Mouse (Mus musculus): ENCODE data around the gene Bloc1s1. TPM values are rescaled to one million over a fixed set of nuclear protein-coding genes. Genes with fewer than 3 reads are reported as not detected.
A peak's percentile ranks its signal among the peaks of the same experiment; 100 is the strongest.

Bloc1s1 gene
- 67.2 and 95.9 TPM in 2 replicates for polyA plus RNA-seq (2012; rRNA removed)
- polyA plus RNA-seq (2014; fragmentation: Nextera tagmentation; extraction: Ambion mirVana), result 99.2 and 99.8 TPM in 2 replicates

GRCm38 (mm10) chr10:128923935-128924334 is at the start of gene Bloc1s1:
TSS of gene Bloc1s1 (minus strand) at chr10:128924035.
- Histone ChIP-seq H3K36me3 (replicated peaks; ENCODE audit: control insufficient read depth, insufficient read depth, low read depth) (no peaks in the 10 kb centered on the region), H3K9ac (replicated peaks) (peak within 1 kb of the TSS; percentile 91), H3K4me3 (ENCODE audit: insufficient read depth in 1 of 2, low read depth in 2 of 2, low read length in 2 of 2) (peak within 1 kb of the TSS; percentile 69 to 97), H3K4me1 (replicated peaks; ENCODE audit: control insufficient read depth in 2 of 2, insufficient read depth in 2 of 2, low read length in 1 of 2) (peaks cover 12 to 17% of the 10 kb centered on the region in 2 experiments), H3K27ac (peak within 1 kb of the TSS; percentile 69), H3K9me3 (ENCODE audit: control insufficient read depth, low read length) (no peaks in the 10 kb centered on the region), H3K4me2 (ENCODE audit: low read depth) (peak within 1 kb of the TSS; percentile 80), H3K27me3 (ENCODE audit: control insufficient read depth, insufficient read depth, low read length) (peaks cover 5% of the 10 kb centered on the region; the same call in 1 of the 2 replicates)
- DNase-seq (ENCODE audit: low read depth in 3 of 3, low spot score in 3 of 3) (no peak), ATAC-seq (ENCODE audit: insufficient read depth) (no peak)
- WGBS (ENCODE audit: insufficient replicate concordance), result 45% methylated on average over 9 of the region's 9 CpGs
- TF ChIP-seq CTCF (IDR thresholded peaks at IDR 0.05; ENCODE audit: low read depth) (no peak), EP300 (IDR thresholded peaks at IDR 0.05; ENCODE audit: low read depth) (no peak)

GRCm38 (mm10) chr10:128972841-128973240 is 49.0 kb upstream of the Bloc1s1 start:
- ATAC-seq (ENCODE audit: insufficient read depth) (no peak), DNase-seq (ENCODE audit: low read depth in 3 of 3, low spot score in 3 of 3) (no peak)
- Histone ChIP-seq H3K9ac (replicated peaks) (no peak overlapping the region), H3K27me3 (ENCODE audit: control insufficient read depth, insufficient read depth, low read length) (no peaks in the 10 kb centered on the region), H3K4me2 (ENCODE audit: low read depth) (no peak overlapping the region), H3K9me3 (ENCODE audit: control insufficient read depth, low read length) (no peaks in the 10 kb centered on the region), H3K4me3 (ENCODE audit: insufficient read depth in 1 of 2, low read depth in 2 of 2, low read length in 2 of 2) (no peak overlapping the region), H3K4me1 (replicated peaks; ENCODE audit: control insufficient read depth in 2 of 2, insufficient read depth in 2 of 2, low read length in 1 of 2) (no peaks in the 10 kb centered on the region), H3K36me3 (replicated peaks; ENCODE audit: control insufficient read depth, insufficient read depth, low read depth) (no peaks in the 10 kb centered on the region), H3K27ac (no peak overlapping the region)
- WGBS (ENCODE audit: insufficient replicate concordance), result 52% methylated on average over 4 of the region's 4 CpGs
- no peak for TF ChIP-seq CTCF (IDR thresholded peaks at IDR 0.05; ENCODE audit: low read depth)
- TF ChIP-seq EP300 (IDR thresholded peaks at IDR 0.05; ENCODE audit: low read depth), result no peak

DNA sequence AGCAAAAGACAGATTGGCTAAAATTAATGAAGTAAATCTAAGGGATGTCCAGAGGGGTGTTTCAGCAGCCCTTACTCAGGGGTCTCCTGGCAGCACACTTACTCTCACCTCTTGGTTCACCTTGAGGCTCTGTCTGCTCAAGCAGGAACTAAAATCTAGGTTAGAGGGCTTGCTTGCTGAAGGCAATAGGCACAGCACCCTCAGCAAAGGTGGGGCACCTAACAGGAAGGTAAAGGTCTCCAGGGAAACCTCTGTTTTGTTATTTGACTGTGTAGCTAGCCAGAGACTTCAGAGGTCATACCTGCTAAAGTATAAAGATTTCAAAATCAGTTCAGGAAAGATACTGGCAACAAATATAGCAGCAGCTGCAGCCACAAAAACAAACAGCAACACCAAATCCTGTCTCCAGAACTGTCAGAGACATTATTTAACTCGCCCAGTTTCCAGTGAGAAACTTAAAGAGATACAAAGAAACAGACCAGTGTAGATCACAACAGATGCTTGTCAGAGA is 47.0 kb upstream of the Bloc1s1 start:
- H3K9ac ChIP-seq (replicated peaks), result no peak overlapping the region
- H3K36me3 ChIP-seq (replicated peaks; ENCODE audit: control insufficient read depth, insufficient read depth, low read depth), result no peaks in the 10 kb centered on the region
- no peak overlapping the region for H3K4me2 ChIP-seq (ENCODE audit: low read depth)
- TF ChIP-seq EP300 (IDR thresholded peaks at IDR 0.05; ENCODE audit: low read depth) (no peak), CTCF (IDR thresholded peaks at IDR 0.05; ENCODE audit: low read depth) (no peak)
- H3K27ac ChIP-seq, result no peak overlapping the region
- no peak overlapping the region for H3K4me3 ChIP-seq (ENCODE audit: insufficient read depth in 1 of 2, low read depth in 2 of 2, low read length in 2 of 2)
- 30% methylated on average over 1 of the region's 1 CpGs for WGBS (ENCODE audit: insufficient replicate concordance)
- no peaks in the 10 kb centered on the region for H3K9me3 ChIP-seq (ENCODE audit: control insufficient read depth, low read length)
- ATAC-seq (ENCODE audit: insufficient read depth) (no peak), DNase-seq (ENCODE audit: low read depth in 3 of 3, low spot score in 3 of 3) (no peak)
- no peaks in the 10 kb centered on the region; a peak in 1 of 4 replicates for H3K4me1 ChIP-seq (replicated peaks; ENCODE audit: control insufficient read depth in 2 of 2, insufficient read depth in 2 of 2, low read length in 1 of 2)
- no peaks in the 10 kb centered on the region for H3K27me3 ChIP-seq (ENCODE audit: control insufficient read depth, insufficient read depth, low read length)

GRCm38 (mm10) chr10:128968341-128968749 is 44.5 kb upstream of the Bloc1s1 start:
- Histone ChIP-seq H3K27ac (no peak overlapping the region), H3K27me3 (ENCODE audit: control insufficient read depth, insufficient read depth, low read length) (no peaks in the 10 kb centered on the region), H3K4me3 (ENCODE audit: insufficient read depth in 1 of 2, low read depth in 2 of 2, low read length in 2 of 2) (no peak overlapping the region), H3K9ac (replicated peaks) (no peak overlapping the region), H3K36me3 (replicated peaks; ENCODE audit: control insufficient read depth, insufficient read depth, low read depth) (no peaks in the 10 kb centered on the region), H3K9me3 (ENCODE audit: control insufficient read depth, low read length) (no peaks in the 10 kb centered on the region), H3K4me2 (ENCODE audit: low read depth) (no peak overlapping the region), H3K4me1 (replicated peaks; ENCODE audit: control insufficient read depth in 2 of 2, insufficient read depth in 2 of 2, low read length in 1 of 2) (peaks cover 0 to 4% of the 10 kb centered on the region in 2 experiments; a peak in 1 of 4 replicates)
- WGBS (ENCODE audit: insufficient replicate concordance), result 21% methylated on average over 1 of the region's 1 CpGs
- TF ChIP-seq EP300 (IDR thresholded peaks at IDR 0.05; ENCODE audit: low read depth) (no peak), CTCF (IDR thresholded peaks at IDR 0.05; ENCODE audit: low read depth) (no peak)
- DNase-seq (ENCODE audit: low read depth in 3 of 3, low spot score in 3 of 3) (no peak), ATAC-seq (ENCODE audit: insufficient read depth) (no peak)

DNA sequence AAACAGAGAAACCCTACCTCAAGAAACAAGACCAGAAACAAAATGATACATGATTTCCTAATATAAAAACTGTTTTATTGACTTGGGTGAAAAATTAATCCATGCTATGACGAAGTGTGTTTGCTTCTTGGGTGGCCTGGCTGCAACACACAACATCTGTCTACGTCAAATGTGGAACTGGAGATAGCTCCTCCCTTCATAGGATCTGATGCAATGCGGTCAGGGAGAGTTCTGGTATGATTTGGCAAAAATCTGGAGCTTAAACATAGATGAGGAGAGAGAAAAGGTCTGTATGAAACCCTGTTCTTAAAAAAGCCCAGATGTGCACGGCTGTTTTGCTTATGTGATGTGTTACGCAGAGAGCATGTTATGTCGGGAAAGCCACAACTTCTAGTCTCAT is 42.0 kb upstream of the Bloc1s1 start:
- H3K9ac ChIP-seq (replicated peaks), result no peak overlapping the region
- ATAC-seq (ENCODE audit: insufficient read depth) (no peak), DNase-seq (ENCODE audit: low read depth in 3 of 3, low spot score in 3 of 3) (no peak)
- no peak overlapping the region for H3K27ac ChIP-seq
- no peaks in the 10 kb centered on the region for H3K9me3 ChIP-seq (ENCODE audit: control insufficient read depth, low read length)
- TF ChIP-seq CTCF (IDR thresholded peaks at IDR 0.05; ENCODE audit: low read depth) (no peak), EP300 (IDR thresholded peaks at IDR 0.05; ENCODE audit: low read depth) (no peak)
- no peak overlapping the region for H3K4me2 ChIP-seq (ENCODE audit: low read depth)
- no peaks in the 10 kb centered on the region for H3K27me3 ChIP-seq (ENCODE audit: control insufficient read depth, insufficient read depth, low read length)
- no peak overlapping the region for H3K4me3 ChIP-seq (ENCODE audit: insufficient read depth in 1 of 2, low read depth in 2 of 2, low read length in 2 of 2)
- H3K36me3 ChIP-seq (replicated peaks; ENCODE audit: control insufficient read depth, insufficient read depth, low read depth), result no peaks in the 10 kb centered on the region
- H3K4me1 ChIP-seq (replicated peaks; ENCODE audit: control insufficient read depth in 2 of 2, insufficient read depth in 2 of 2, low read length in 1 of 2), result peaks cover 0 to 4% of the 10 kb centered on the region in 2 experiments; a peak in 1 of 4 replicates
- WGBS (ENCODE audit: insufficient replicate concordance), result 52% methylated on average over 6 of the region's 6 CpGs

Data from liver, embryonic 14.5 days (tissue).